Mouse (Mus musculus) CH12.LX (cell line): ENCODE results near the gene Olfr282. TPM values are rescaled to one million over a fixed set of nuclear protein-coding genes. Genes with fewer than 3 reads are reported as not detected.
A peak's percentile ranks its signal among the peaks of the same experiment; 100 is the strongest.
"Not testable (repeated sequence)": the region's sequence is repeated elsewhere in the genome, so short reads cannot be mapped to it uniquely, and the experiment has no call there.

Experiments used
- DNase-seq: peaks from one replicate; pipeline ENCODE4 v3.0.0-alpha.2; 2013; ENCODE audit errors: extremely low read depth
- H3K27ac ChIP-seq: 2 replicates; pipeline ENCODE4 v1.5.1; 2012; ENCODE audit warnings: low read depth, mild to moderate bottlenecking, control low read depth, moderate library complexity; ENCODE audit not compliant: insufficient read depth
- H3K27me3 ChIP-seq: replicated peaks from 2 replicates; pipeline ENCODE3; 2012; ENCODE audit warnings: inconsistent platforms
- H3K36me3 ChIP-seq, 2 experiments: replicated peaks in 1 of 2; 2 replicates each; pipeline versions ENCODE3 to v1.6.1; 2012; ENCODE audit warnings: inconsistent platforms in 1 of 2, low read length in 1 of 2, mild to moderate bottlenecking in 1 of 2, mixed read lengths in 1 of 2, moderate library complexity in 1 of 2; ENCODE audit not compliant: control insufficient read depth in 1 of 2, insufficient read depth in 1 of 2
- H3K4me1 ChIP-seq, 2 experiments: 2 replicates each; pipeline ENCODE4 v1.6.1; 2012; ENCODE audit warnings: inconsistent platforms in 1 of 2, moderate library complexity in 1 of 2; ENCODE audit not compliant: insufficient read depth in 2 of 2, control insufficient read depth in 1 of 2
- H3K4me2 ChIP-seq: 2 replicates; pipeline ENCODE4 v1.6.1; 2012; ENCODE audit warnings: low read depth, mild to moderate bottlenecking, control low read depth; ENCODE audit not compliant: poor library complexity, insufficient read depth, severe bottlenecking
- H3K4me3 ChIP-seq, 3 experiments: fragments of 150-350 bp in 1 of 3; sonication (generic) in 1 of 3; replicated peaks in 1 of 3; 2 replicates each; pipeline versions ENCODE3 to v1.5.1; 2011 to 2012; ENCODE audit warnings: low read depth in 2 of 3, low read length in 2 of 3, mild to moderate bottlenecking in 2 of 3, moderate library complexity in 2 of 3, control low read depth in 1 of 3, improper control_type of control experiment in 1 of 3, inconsistent platforms in 1 of 3, mixed read lengths in 1 of 3; ENCODE audit not compliant: poor library complexity in 1 of 3
- H3K79me2 ChIP-seq: replicated peaks from 2 replicates; pipeline ENCODE4 v1.6.1; 2012; ENCODE audit warnings: mild to moderate bottlenecking, moderate library complexity; ENCODE audit not compliant: control insufficient read depth, poor library complexity, insufficient read depth, severe bottlenecking; ENCODE audit errors: extremely low read depth
- H3K9ac ChIP-seq: 2 replicates; pipeline ENCODE4 v1.6.1; 2012; ENCODE audit warnings: low read depth, mild to moderate bottlenecking, control low read depth, moderate library complexity; ENCODE audit not compliant: insufficient read depth
- H3K9me3 ChIP-seq: replicated peaks from 2 replicates; pipeline ENCODE3; 2012; ENCODE audit warnings: low read length, inconsistent platforms, mixed read lengths
- CHD2 ChIP-seq: IDR thresholded peaks from 2 replicates; pipeline ENCODE4 v1.6.1; 2011; ENCODE audit warnings: low read length, improper control_type of control experiment
- CTCF ChIP-seq, 2 experiments: IDR thresholded peaks in 1 of 2; conservative IDR thresholded peaks in 1 of 2; 2 replicates each; pipeline ENCODE4 v1.5.1; 2011 to 2012; ENCODE audit warnings: low read depth in 2 of 2, low read length in 2 of 2, improper control_type of control experiment in 1 of 2, inconsistent platforms in 1 of 2, mild to moderate bottlenecking in 1 of 2, moderate library complexity in 1 of 2
- EP300 ChIP-seq: IDR thresholded peaks from 2 replicates; pipeline ENCODE4 v1.6.1; 2011; ENCODE audit warnings: low read length, improper control_type of control experiment
- ETS1 ChIP-seq: conservative IDR thresholded peaks from 2 replicates; pipeline ENCODE4 v1.6.1; 2012; ENCODE audit warnings: low read depth, mild to moderate bottlenecking, inconsistent platforms, low read length, improper control_type of control experiment, moderate library complexity
- GABPA ChIP-seq: IDR thresholded peaks from 2 replicates; pipeline ENCODE4 v1.6.1; 2012; ENCODE audit warnings: low read depth, low read length, improper control_type of control experiment, inconsistent platforms; ENCODE audit not compliant: insufficient replicate concordance
- HCFC1 ChIP-seq: IDR thresholded peaks from 2 replicates; pipeline ENCODE4 v1.6.1; 2012; ENCODE audit warnings: low read depth, mild to moderate bottlenecking, inconsistent platforms, low read length, improper control_type of control experiment
- IRF4 ChIP-seq: IDR thresholded peaks from 2 replicates; pipeline ENCODE4 v1.6.1; 2014; ENCODE audit warnings: low read depth, mild to moderate bottlenecking, inconsistent platforms, low read length, improper control_type of control experiment
- MAZ ChIP-seq: IDR thresholded peaks from 2 replicates; pipeline ENCODE4 v1.6.1; 2012; ENCODE audit warnings: low read depth, mild to moderate bottlenecking, inconsistent platforms, low read length, improper control_type of control experiment, moderate library complexity
- MYC ChIP-seq: IDR thresholded peaks from 2 replicates; pipeline ENCODE4 v1.6.1; 2011; ENCODE audit warnings: low read depth, mild to moderate bottlenecking, improper control_type of control experiment, low read length
- NELFE ChIP-seq: IDR thresholded peaks from 2 replicates; pipeline ENCODE4 v1.6.1; 2011; ENCODE audit warnings: low read depth, low read length, improper control_type of control experiment
- NRF1 ChIP-seq: IDR thresholded peaks from 2 replicates; pipeline ENCODE4 v1.6.1; 2014; ENCODE audit warnings: low read depth, mild to moderate bottlenecking, inconsistent platforms, low read length, improper control_type of control experiment, moderate library complexity
- POLR2A ChIP-seq: IDR thresholded peaks from 2 replicates; pipeline ENCODE4 v1.6.1; 2011; ENCODE audit warnings: low read depth, mild to moderate bottlenecking, improper control_type of control experiment, low read length
- POLR2AphosphoS2 ChIP-seq: IDR thresholded peaks from 2 replicates; pipeline ENCODE4 v1.6.1; 2011; ENCODE audit warnings: low read depth, low read length, improper control_type of control experiment
- RAD21 ChIP-seq: IDR thresholded peaks from 2 replicates; pipeline ENCODE4 v1.6.1; 2011; ENCODE audit warnings: low read depth, mild to moderate bottlenecking, low read length, improper control_type of control experiment, moderate library complexity
- SIN3A ChIP-seq: IDR thresholded peaks from 2 replicates; pipeline ENCODE4 v1.6.1; 2012; ENCODE audit warnings: low read length, improper control_type of control experiment, inconsistent platforms
- SMC3 ChIP-seq: IDR thresholded peaks from 2 replicates; pipeline ENCODE4 v1.6.1; 2011; ENCODE audit warnings: low read depth, low read length, improper control_type of control experiment
- TBP ChIP-seq: conservative IDR thresholded peaks from 2 replicates; pipeline ENCODE4 v1.6.1; 2011; ENCODE audit warnings: low read depth, low read length, improper control_type of control experiment
- UBTF ChIP-seq: IDR thresholded peaks from 2 replicates; pipeline ENCODE4 v1.6.1; 2012; ENCODE audit warnings: low read depth, mild to moderate bottlenecking, inconsistent platforms, low read length, improper control_type of control experiment, moderate library complexity
- ZC3H11A ChIP-seq: IDR thresholded peaks from 2 replicates; pipeline ENCODE4 v1.6.1; 2012; ENCODE audit warnings: low read depth, mild to moderate bottlenecking, inconsistent platforms, low read length, improper control_type of control experiment
- dilution Hi-C: fragments of 300-500 bp; cut with MboI; formaldehyde crosslinking; loops from 2 replicates; pipeline ENCODE4 v1.14.3; 2020; ENCODE audit warnings: low sequenced_read_pairs; ENCODE audit not compliant: extremely low pct_unique_long_range_greater_than_20kb, extremely low pct_ligation_motif_present
- in situ Hi-C: fragments of 300-500 bp; cut with MboI; formaldehyde crosslinking; loops from 3 replicates; pipeline ENCODE4 v1.14.3; 2019; ENCODE audit warnings: low sequenced_read_pairs, low pct_ligation_motif_present, low pct_unique_long_range_greater_than_20kb, mixed read lengths
- polyA plus RNA-seq: library from polyadenylated mRNA; unstranded; fragments of >175 nt; gene quantifications from 2 replicates; pipeline ENCODE4 v1.2.1, GENCODE M21; 2012; ENCODE audit warnings: low read depth; ENCODE audit not compliant: insufficient read length
- total RNA-seq, 2 experiments: library from RNA; depleted of rRNA; stranded (reverse); fragments of 300-350 nt in 1 of 2; fragments of >200 nt in 1 of 2; gene quantifications; 2 replicates each; pipeline ENCODE4 v1.2.3; 2012 to 2014

Gene Olfr282
- total RNA-seq (2012; rRNA removed), result not detected in 2 replicates
- not detected in 2 replicates for total RNA-seq (2014; rRNA removed)
- not detected in 2 replicates for polyA plus RNA-seq

DNA sequence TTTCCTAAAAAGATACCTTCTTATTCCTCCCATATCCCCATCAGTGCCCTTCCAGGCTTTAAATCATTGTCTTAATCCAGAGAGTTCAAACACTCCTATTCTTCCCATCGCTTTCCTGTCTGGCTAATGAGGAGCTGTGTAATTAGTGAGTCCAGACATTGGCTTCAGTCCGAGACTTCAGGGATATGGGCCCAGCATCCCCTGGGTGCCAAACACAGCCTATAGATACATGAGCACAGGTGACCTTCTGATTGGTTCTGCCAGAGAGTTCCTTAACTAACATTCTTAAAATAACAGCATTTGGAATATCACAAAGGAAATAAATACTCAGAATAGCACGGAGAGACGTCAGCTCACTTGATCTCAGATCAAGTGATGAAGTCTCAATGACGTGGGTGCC is at the start of gene Olfr282:
Gene Olfr282 (plus strand): TSS at position 301 of the 400 bp plus-strand sequence.
- H3K4me3 ChIP-seq, in situ Hi-C loops, DNase-seq, H3K79me2 ChIP-seq, H3K27ac ChIP-seq, H3K9me3 ChIP-seq, H3K9ac ChIP-seq, H3K4me1 ChIP-seq, H3K4me2 ChIP-seq, dilution Hi-C loops, H3K36me3 ChIP-seq: not testable (repeated sequence)
- H3K27me3 ChIP-seq, result peaks cover 59% of the 10 kb centered on the region

DNA sequence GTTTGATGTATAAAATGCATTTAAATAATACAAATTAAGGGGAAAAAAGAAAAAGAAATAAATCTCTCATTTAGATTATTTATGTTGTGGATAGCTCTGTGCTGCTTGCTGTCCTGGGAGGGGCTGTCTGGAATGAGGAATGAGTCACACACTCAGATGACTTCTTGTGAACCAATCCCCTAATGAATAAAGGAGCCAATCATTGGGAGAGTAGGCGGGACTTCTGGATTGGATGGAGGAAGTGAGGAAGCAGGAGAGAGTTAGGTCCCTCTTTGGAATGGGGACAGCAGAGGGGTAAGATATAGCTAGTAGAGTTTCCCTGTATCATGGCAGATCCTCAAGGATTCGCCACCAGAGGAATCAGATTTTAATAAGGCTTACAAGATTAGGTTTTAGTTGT is 43.4 kb upstream of the Olfr282 start:
- in situ Hi-C loops (loop anchor here (10.0 kb wide), 1 partner anchor 203 kb away; no protein-coding TSS in a partner anchor), dilution Hi-C loops (no loop called here)
- Histone ChIP-seq H3K36me3 (no peaks in the 10 kb centered on the region), H3K4me2 (no peak overlapping the region), H3K4me1 (peaks cover 0 to 14% of the 10 kb centered on the region in 2 experiments; a peak in 1 of 4 replicates), H3K4me3 (no peak overlapping the region), H3K79me2 (no peaks in the 10 kb centered on the region), H3K9me3 (no peaks in the 10 kb centered on the region), H3K27me3 (peaks cover 20% of the 10 kb centered on the region), H3K9ac (no peak overlapping the region), H3K27ac (no peak overlapping the region)
- peak; percentile 69 for DNase-seq
- TF ChIP-seq HCFC1, result no peak
- no peak for TF ChIP-seq TBP
- TF ChIP-seq CTCF (conservative IDR thresholded peaks at IDR 0.05 in 1 of 2, IDR thresholded peaks at IDR 0.05 in 1 of 2; ENCODE audit: low read depth in 2 of 2, low read length in 2 of 2), result no peak
- TF ChIP-seq CHD2, result no peak
- no peak for TF ChIP-seq SMC3
- TF ChIP-seq SIN3A, result no peak
- TF ChIP-seq MYC, result no peak
- no peak for TF ChIP-seq EP300
- no peak for TF ChIP-seq IRF4
- no peak for TF ChIP-seq ETS1
- no peak for TF ChIP-seq POLR2AphosphoS2
- TF ChIP-seq POLR2A, result no peak
- TF ChIP-seq GABPA, result no peak
- TF ChIP-seq UBTF, result no peak
- no peak for TF ChIP-seq NRF1
- TF ChIP-seq MAZ, result no peak

DNA sequence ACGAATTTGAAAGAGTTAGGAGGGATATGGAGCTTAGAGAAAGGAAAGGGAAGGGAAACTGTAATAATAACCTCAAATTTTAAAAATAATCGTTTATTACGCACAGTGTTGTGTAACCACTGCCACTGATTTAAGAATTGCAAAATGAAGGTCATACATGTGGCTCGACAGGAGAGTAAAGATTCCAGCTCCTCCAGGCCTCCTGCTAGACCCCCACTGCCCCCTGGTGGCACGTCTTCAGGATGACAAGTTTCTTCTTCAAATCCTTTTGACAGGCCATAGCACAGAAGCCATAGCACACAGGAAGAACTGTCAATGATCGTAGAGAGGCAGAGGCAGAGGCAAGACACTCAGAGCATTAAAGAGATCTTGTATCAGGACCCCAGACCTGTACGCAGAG is 41.2 kb upstream of the Olfr282 start:
- Histone ChIP-seq H3K9ac (no peak overlapping the region), H3K4me2 (no peak overlapping the region)
- TF ChIP-seq ZC3H11A (peak; percentile 61), SMC3 (peak; percentile 90), SIN3A (no peak), NELFE (0 out of 2 replicates have a peak, but pooled peaks have one; percentile 13), CTCF (conservative IDR thresholded peaks at IDR 0.05 in 1 of 2, IDR thresholded peaks at IDR 0.05 in 1 of 2; ENCODE audit: low read depth in 2 of 2, low read length in 2 of 2) (peak; percentile 89 to 96), RAD21 (peak; percentile 97), MYC (peak; percentile 41; the same call in 1 of the 2 replicates), POLR2A (no peak)
- TF ChIP-seq, all 38 proteins: peak for 6
- in situ Hi-C loops (loop anchor here (10.0 kb wide), 1 partner anchor 205 kb away; no protein-coding TSS in a partner anchor), dilution Hi-C loops (no loop called here)
- Histone ChIP-seq H3K27ac (no peak overlapping the region), H3K27me3 (peaks cover 9% of the 10 kb centered on the region), H3K79me2 (no peaks in the 10 kb centered on the region), H3K4me3 (no peak overlapping the region), H3K4me1 (peaks cover 0 to 14% of the 10 kb centered on the region in 2 experiments; a peak in 1 of 4 replicates), H3K36me3 (no peaks in the 10 kb centered on the region), H3K9me3 (peaks cover under 1% of the 10 kb centered on the region)
- peak; percentile 84 for DNase-seq
